Mouse (Mus musculus): ENCODE measurements around the gene Lpar6. TPM values are rescaled to one million over a fixed set of nuclear protein-coding genes. Genes with fewer than 3 reads are reported as not detected.

Gene Lpar6
- polyA plus RNA-seq, 1 experiment from 2014 or later = 8.8 TPM

MicroRNAs within 50 kb of the gene (microRNA counts, 519-probe panel; counts per million panel counts)
- microRNA mmu-miR-687 = not detected

Small RNAs within 50 kb of the gene (microRNA-seq; reads per million reads assigned to microRNA genes)
- gene Mir687 = not detected

Other genes starting within 250 kb of the Lpar6 start
- 1.6 TPM in 1 of 2 replicates, not detected in the other for gene Cysltr2, start 188.8 kb upstream of the Lpar6 start, polyA plus RNA-seq (2015; fragmentation: Nextera tagmentation; extraction: Ambion mirVana)
- 62.0 and 68.1 TPM in 2 replicates for gene Rcbtb2, start 114.9 kb upstream of the Lpar6 start, polyA plus RNA-seq (2015; fragmentation: Nextera tagmentation; extraction: Ambion mirVana)
- gene Rb1, start 87.9 kb downstream of the Lpar6 start, polyA plus RNA-seq (2015; fragmentation: Nextera tagmentation; extraction: Ambion mirVana) = 9.9 and 12.7 TPM in 2 replicates
- gene Itm2b, start 147.4 kb downstream of the Lpar6 start, polyA plus RNA-seq (2015; fragmentation: Nextera tagmentation; extraction: Ambion mirVana) = 728 and 777 TPM in 2 replicates

Data from heart, embryonic 15.5 days (tissue).